Mouse (Mus musculus): ENCODE results near the gene Hspa1l.

GRCm38 (mm10) chr17:34996411-34997141, 24.1 kb downstream of the Hspa1l start:
- TF ChIP-seq CTCF (IDR thresholded peaks at IDR 0.05; ENCODE audit: low read depth) (no peak), EP300 (IDR thresholded peaks at IDR 0.05; ENCODE audit: low read depth) (no peak)
